Mouse (Mus musculus) heart, embryonic 14.5 days (tissue): ENCODE data around the gene Ebf1. TPM values are rescaled to one million over a fixed set of nuclear protein-coding genes. Genes with fewer than 3 reads are reported as not detected.

Source experiments
- ATAC-seq: fragments of 200-750 bp; cut with Nextera tagmentation; 2 replicates; pipeline ENCODE4 v1.8.0; 2017; ENCODE audit warnings: low read depth, moderate TSS enrichment; ENCODE audit not compliant: insufficient number of reproducible peaks, insufficient read depth, low FRiP score
- H3K27ac ChIP-seq, 2 experiments: fragments of 200-500 bp in 1 of 2; fragments of 300-500 bp in 1 of 2; sonication (generic) in 1 of 2; replicated peaks in 1 of 2; 2 replicates each; pipeline ENCODE4 v1.5.1; 2012 to 2014; ENCODE audit warnings: low read depth in 2 of 2, low read length in 2 of 2, control low read depth in 1 of 2, mild to moderate bottlenecking in 1 of 2, mixed read lengths in 1 of 2; ENCODE audit not compliant: control insufficient read depth in 1 of 2, insufficient read depth in 1 of 2
- H3K27me3 ChIP-seq: fragments of 300-500 bp; sonication (generic); 2 replicates; pipeline ENCODE4 v1.6.1; 2014; ENCODE audit warnings: mild to moderate bottlenecking, low read length, control low read depth; ENCODE audit not compliant: control insufficient read depth, insufficient read depth
- H3K36me3 ChIP-seq: fragments of 300-500 bp; sonication (generic); 2 replicates; pipeline ENCODE4 v1.6.1; 2014; ENCODE audit warnings: mild to moderate bottlenecking, control low read depth, low read length, mixed read lengths; ENCODE audit not compliant: control insufficient read depth, insufficient read depth
- H3K4me1 ChIP-seq, 2 experiments: fragments of 200-500 bp in 1 of 2; fragments of 300-500 bp in 1 of 2; sonication (generic) in 1 of 2; 2 replicates each; pipeline ENCODE4 v1.6.1; 2012 to 2014; ENCODE audit warnings: low read length in 2 of 2, control low read depth in 1 of 2, mixed read lengths in 1 of 2; ENCODE audit not compliant: control insufficient read depth in 2 of 2, insufficient read depth in 2 of 2
- H3K4me2 ChIP-seq: fragments of 300-500 bp; sonication (generic); 2 replicates; pipeline ENCODE4 v1.6.1; 2014; ENCODE audit warnings: mild to moderate bottlenecking, low read length
- H3K4me3 ChIP-seq, 2 experiments: fragments of 200-500 bp in 1 of 2; fragments of 300-500 bp in 1 of 2; sonication (generic) in 1 of 2; 2 replicates each; pipeline ENCODE4 v1.5.1; 2012 to 2014; ENCODE audit warnings: low read length in 2 of 2, mild to moderate bottlenecking in 2 of 2, control low read depth in 1 of 2, low read depth in 1 of 2, moderate library complexity in 1 of 2; ENCODE audit not compliant: control insufficient read depth in 1 of 2, insufficient read depth in 1 of 2
- H3K9ac ChIP-seq: fragments of 300-500 bp; sonication (generic); 2 replicates; pipeline ENCODE4 v1.6.1; 2014; ENCODE audit warnings: mild to moderate bottlenecking, low read length
- H3K9me3 ChIP-seq: fragments of 300-500 bp; sonication (generic); 2 replicates; pipeline ENCODE4 v1.6.1; 2016; ENCODE audit warnings: low read length, control low read depth; ENCODE audit not compliant: control insufficient read depth
- WGBS: fragments of 180-500 bp; shearing (Covaris S2); extraction: QIAGEN DNeasy Blood & Tissue Kit; methylation state at CpG from one replicate; pipeline ENCODE4 v1.1.7; 2014; 5-methylcytosine and 5-hydroxymethylcytosine counted together
- polyA plus RNA-seq: library from polyadenylated mRNA; unstranded; fragments of >200 nt; fragmentation: Nextera tagmentation; extraction: Ambion mirVana; gene quantifications from 2 replicates; pipeline ENCODE4 v1.2.1, GENCODE M21; 2014

Ebf1 gene
- polyA plus RNA-seq, 1 experiment from 2014 or later: 17.0 TPM

DNA sequence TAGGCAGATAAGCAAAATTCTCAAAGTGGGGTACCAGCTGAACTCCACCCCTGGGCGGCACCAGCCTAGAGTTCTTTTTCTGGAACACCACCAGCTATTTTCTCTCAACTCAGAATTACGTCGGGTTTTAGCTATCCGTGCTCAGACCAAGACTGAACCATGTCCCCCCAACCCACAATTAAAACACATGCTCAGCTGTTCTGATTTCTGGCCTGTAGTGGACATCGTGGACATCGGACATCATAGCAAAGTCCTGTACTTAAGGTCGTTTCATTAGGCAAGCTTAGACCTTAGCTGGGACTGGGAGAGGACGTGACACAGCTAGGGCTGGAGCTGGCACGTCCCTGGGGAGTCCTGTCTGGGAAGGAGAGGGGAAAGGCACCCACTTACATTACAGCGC, 5.0 kb upstream of the Ebf1 start:
- 9% methylated on average over 10 of the region's 10 CpGs for WGBS
- ATAC-seq: no peak
- Histone ChIP-seq H3K9ac (no peak overlapping the region; the same call in 1 of the 2 replicates), H3K9me3 (no peaks in the 10 kb centered on the region), H3K4me2 (peak overlapping the region; percentile 96), H3K27me3 (peaks cover 55% of the 10 kb centered on the region), H3K27ac (no peak overlapping the region), H3K4me3 (peak overlapping the region in 1 of 2 experiments; percentile 50; a peak in 3 of 4 replicates), H3K36me3 (no peaks in the 10 kb centered on the region), H3K4me1 (peaks cover 16 to 26% of the 10 kb centered on the region in 2 experiments)

- H3K27ac ChIP-seq: no peak overlapping the region
- ATAC-seq: no peak
- H3K27me3 ChIP-seq: peaks cover 54% of the 10 kb centered on the region
- no peaks in the 10 kb centered on the region for H3K9me3 ChIP-seq
- whole genome bisulfite sequencing: 1% methylated on average over 38 of the region's 38 CpGs
- peaks cover 16 to 26% of the 10 kb centered on the region in 2 experiments for H3K4me1 ChIP-seq
- peak overlapping the region; percentile 66 for H3K9ac ChIP-seq
- H3K36me3 ChIP-seq: no peaks in the 10 kb centered on the region
- H3K4me3 ChIP-seq: peak overlapping the region; percentile 50 to 51
- H3K4me2 ChIP-seq: peak overlapping the region; percentile 96
These were observed 4.3 kb upstream of the Ebf1 start for GRCm38 (mm10) chr11:44612681-44613410.

DNA sequence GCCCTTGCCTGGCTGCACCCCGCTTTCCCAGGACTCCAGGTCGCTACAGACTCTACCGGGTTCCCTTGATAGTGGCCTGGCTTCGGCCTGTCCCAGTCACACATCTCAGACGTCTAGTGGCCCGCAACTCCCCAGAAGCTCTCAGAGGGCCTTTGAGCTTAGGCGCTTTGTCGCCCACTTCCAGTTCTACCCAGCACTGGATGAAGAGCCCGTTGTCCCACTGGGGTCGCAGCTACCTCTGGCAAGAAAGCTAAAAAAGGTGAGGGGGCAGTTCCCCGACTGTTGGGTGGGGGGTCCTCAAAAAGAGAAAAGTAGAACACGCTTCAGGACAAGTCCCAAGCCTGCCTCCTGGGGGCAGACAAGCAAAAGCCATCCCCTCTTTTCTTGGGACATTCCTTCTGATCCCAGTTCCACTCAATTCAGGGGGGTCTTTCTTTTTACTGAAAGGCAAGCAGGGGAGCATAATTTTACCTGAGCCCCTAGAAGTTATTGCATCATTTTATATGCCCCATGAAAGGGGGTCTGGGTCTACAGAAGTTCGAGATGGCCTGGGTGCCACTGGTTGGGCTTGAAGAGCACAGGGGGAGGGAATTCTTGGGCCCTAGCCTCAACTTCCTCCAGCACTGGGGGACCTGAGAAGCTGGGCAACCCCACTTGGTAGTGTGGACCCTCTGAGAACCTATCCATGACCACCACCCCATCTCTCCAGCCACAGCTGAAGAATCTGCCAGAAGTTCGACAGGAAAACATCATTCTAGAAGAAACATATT, 3.5 kb upstream of the Ebf1 start:
- peak overlapping the region; percentile 50 to 51 for H3K4me3 ChIP-seq
- H3K9me3 ChIP-seq: no peaks in the 10 kb centered on the region
- H3K36me3 ChIP-seq: no peaks in the 10 kb centered on the region
- H3K27ac ChIP-seq: no peak overlapping the region
- peak overlapping the region; percentile 66 for H3K9ac ChIP-seq
- WGBS: 7% methylated on average over 14 of the region's 14 CpGs
- peaks cover 52% of the 10 kb centered on the region for H3K27me3 ChIP-seq
- no peak for ATAC-seq
- H3K4me2 ChIP-seq: peak overlapping the region; percentile 96
- peaks cover 16 to 26% of the 10 kb centered on the region in 2 experiments for H3K4me1 ChIP-seq

GRCm38 (mm10) chr11:44616078-44616787, 884 bp upstream of the Ebf1 start:
- Histone ChIP-seq H3K4me3 (peak overlapping the region; percentile 42 to 70), H3K27me3 (peaks cover 69% of the 10 kb centered on the region), H3K9ac (peak overlapping the region; percentile 54), H3K27ac (peak overlapping the region; percentile 14 to 76; a peak in 2 of 4 replicates), H3K36me3 (no peaks in the 10 kb centered on the region), H3K9me3 (no peaks in the 10 kb centered on the region), H3K4me2 (peak overlapping the region; percentile 88), H3K4me1 (peaks cover 16 to 31% of the 10 kb centered on the region in 2 experiments)
- 8% methylated on average over 18 of the region's 18 CpGs for WGBS
- no peak for ATAC-seq

DNA sequence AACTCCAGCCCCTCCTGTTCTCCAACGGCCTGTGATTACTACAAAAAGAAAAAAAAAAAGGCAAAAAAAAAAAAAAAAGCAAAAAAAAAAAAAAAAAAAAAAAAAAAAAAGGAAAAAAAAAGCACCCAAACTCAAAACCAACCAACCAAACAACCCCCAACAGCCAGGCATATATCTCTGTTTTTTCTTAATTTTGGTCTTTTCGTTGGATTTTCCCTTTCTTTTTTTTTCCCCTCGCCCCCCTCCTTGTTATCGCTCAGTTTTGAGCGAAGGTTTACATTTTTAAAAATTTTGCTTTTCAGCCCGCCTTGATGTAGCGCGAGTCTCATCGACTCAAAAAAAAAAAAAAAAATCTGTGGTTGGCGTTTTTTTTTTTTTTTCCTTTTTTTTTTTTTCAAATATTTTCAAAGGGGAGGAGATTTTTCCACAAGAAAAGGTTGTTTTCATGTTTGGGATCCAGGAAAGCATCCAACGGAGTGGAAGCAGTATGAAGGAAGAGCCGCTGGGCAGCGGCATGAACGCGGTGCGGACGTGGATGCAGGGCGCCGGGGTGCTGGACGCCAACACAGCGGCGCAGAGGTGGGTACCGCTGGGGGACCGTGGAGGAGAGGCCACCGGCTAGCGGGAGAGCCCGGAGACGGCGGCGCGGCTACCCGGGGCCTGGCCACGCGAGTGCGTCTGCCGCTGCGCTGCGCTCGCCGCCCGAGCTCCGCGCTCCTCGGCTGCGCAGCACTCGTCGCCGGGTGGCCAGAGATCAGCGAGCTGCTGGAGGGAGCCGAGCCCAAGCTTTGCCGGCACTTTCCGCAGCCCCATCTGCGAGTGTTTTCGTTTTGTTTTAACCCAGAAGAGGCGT, 843 bp downstream of the Ebf1 start:
- Histone ChIP-seq H3K27me3 (peaks cover 58% of the 10 kb centered on the region), H3K9me3 (peaks cover 4% of the 10 kb centered on the region; the same call in 1 of the 2 replicates), H3K4me2 (peak overlapping the region; percentile 88), H3K4me1 (peaks cover 8 to 14% of the 10 kb centered on the region in 2 experiments), H3K36me3 (0 out of 2 replicates have a peak, but pooled peaks cover 4% of the 10 kb centered on the region), H3K9ac (peak overlapping the region; percentile 83), H3K27ac (peak overlapping the region; percentile 74 to 76), H3K4me3 (peak overlapping the region; percentile 69 to 70)
- under 1% methylated on average over 55 of the region's 55 CpGs for WGBS
- ATAC-seq: no peak

DNA sequence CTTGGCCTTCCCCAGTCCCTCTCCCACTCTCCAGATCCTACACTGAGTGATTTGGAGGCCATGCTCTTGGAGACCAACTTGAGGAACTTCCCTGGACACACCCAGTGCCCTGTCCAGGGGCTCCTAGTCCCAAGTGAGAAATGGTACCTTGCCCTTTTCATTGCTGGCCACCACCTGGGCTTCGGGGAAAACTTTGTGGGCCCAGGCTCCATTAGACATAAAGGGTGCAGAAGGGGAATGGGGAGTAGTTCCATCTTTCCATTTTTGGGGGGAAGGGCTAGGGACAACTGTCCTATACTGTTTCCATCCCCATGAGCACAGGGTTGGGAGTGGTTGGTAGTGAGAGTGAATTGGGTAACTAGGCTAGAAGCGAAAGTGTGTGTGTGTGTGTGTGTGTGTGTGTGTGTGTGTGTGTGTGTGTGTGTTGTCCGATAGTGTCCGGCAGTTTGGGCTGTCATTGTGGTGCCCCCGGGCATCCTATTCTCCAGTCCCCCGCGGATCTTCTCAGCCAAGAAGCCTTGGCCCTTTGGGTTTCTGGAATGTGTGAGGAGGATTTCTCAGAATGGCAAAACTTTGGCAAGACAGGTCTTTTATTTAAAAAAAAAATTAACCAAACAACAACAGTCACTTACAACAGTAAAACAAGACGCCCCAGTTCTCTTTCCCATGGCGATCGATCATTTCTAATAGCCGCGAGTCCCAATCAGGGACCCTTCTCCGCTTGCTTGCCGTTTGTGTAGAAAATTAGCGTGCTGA, 2.2 kb downstream of the Ebf1 start:
- H3K4me1 ChIP-seq: peaks cover 3 to 7% of the 10 kb centered on the region in 2 experiments
- peak overlapping the region; percentile 88 for H3K4me2 ChIP-seq
- 0 out of 2 replicates have a peak, but pooled peaks cover 4% of the 10 kb centered on the region for H3K36me3 ChIP-seq
- H3K27ac ChIP-seq: peak overlapping the region in 1 of 2 experiments; percentile 26; a peak in 2 of 4 replicates
- H3K4me3 ChIP-seq: peak overlapping the region; percentile 45 to 70
- peak overlapping the region; percentile 83 for H3K9ac ChIP-seq
- peaks cover 45% of the 10 kb centered on the region for H3K27me3 ChIP-seq
- WGBS: 3% methylated on average over 15 of the region's 15 CpGs
- no peak for ATAC-seq
- peaks cover 4% of the 10 kb centered on the region; the same call in 1 of the 2 replicates for H3K9me3 ChIP-seq
